Mouse (Mus musculus) C2C12 (cell line): ENCODE data around the gene Cd47. TPM values are rescaled to one million over a fixed set of nuclear protein-coding genes. Genes with fewer than 3 reads are reported as not detected.

Source experiments
- H3K27me3 ChIP-seq: one replicate; pipeline ENCODE4 v1.6.1; 2011; ENCODE audit not compliant: control insufficient read depth, insufficient read depth, insufficient read length
- H3K36me3 ChIP-seq: one replicate; pipeline ENCODE4 v1.6.1; 2011; ENCODE audit not compliant: control insufficient read depth, insufficient read depth
- H3K4me3 ChIP-seq: one replicate; pipeline ENCODE4 v1.5.1; 2011; ENCODE audit warnings: mild to moderate bottlenecking, control low read depth; ENCODE audit not compliant: poor library complexity, insufficient read depth, severe bottlenecking
- H3K79me2 ChIP-seq: one replicate; pipeline ENCODE4 v1.6.1; 2011; ENCODE audit not compliant: control insufficient read depth, insufficient read depth
- H3K79me3 ChIP-seq: one replicate; pipeline ENCODE4 v1.6.1; 2011; ENCODE audit warnings: low read depth, control low read depth
- H3ac ChIP-seq: one replicate; pipeline ENCODE3; 2011; ENCODE audit warnings: low read depth; ENCODE audit not compliant: control insufficient read depth, insufficient read length
- CEBPB ChIP-seq: IDR thresholded peaks from one replicate; pipeline ENCODE4 v1.6.1; 2011; ENCODE audit warnings: low read depth, mild to moderate bottlenecking, control low read depth, moderate library complexity
- CTCF ChIP-seq: IDR thresholded peaks from one replicate; pipeline ENCODE4 v1.5.1; 2011; ENCODE audit not compliant: control insufficient read depth, insufficient read depth, insufficient read length
- FOSL1 ChIP-seq: IDR thresholded peaks from one replicate; pipeline ENCODE4 v1.8.0; 2011; ENCODE audit warnings: mild to moderate bottlenecking, low read length; ENCODE audit not compliant: poor library complexity, insufficient read depth, severe bottlenecking
- MAX ChIP-seq: IDR thresholded peaks from one replicate; pipeline ENCODE4 v1.6.1; 2011; ENCODE audit warnings: mild to moderate bottlenecking, control low read depth
- MYOD1 ChIP-seq: IDR thresholded peaks from one replicate; pipeline ENCODE4 v1.6.1; 2011; ENCODE audit warnings: low read depth; ENCODE audit not compliant: control insufficient read depth, insufficient read length
- MYOG ChIP-seq: IDR thresholded peaks from one replicate; pipeline ENCODE4 v1.6.1; 2011; ENCODE audit not compliant: control insufficient read depth, insufficient read length; ENCODE audit errors: extremely low read depth
- USF1 ChIP-seq: IDR thresholded peaks from one replicate; pipeline ENCODE4 v1.6.1; 2011; ENCODE audit warnings: low read depth, mild to moderate bottlenecking, control low read depth, moderate library complexity
- polyA plus RNA-seq: library from polyadenylated mRNA; unstranded; fragments of >200 nt; fragmentation: generic; extraction: Trizol; gene quantifications from one replicate; pipeline ENCODE4 v1.2.1, GENCODE M21; 2012; ENCODE audit warnings: missing spikeins

Cd47 gene
- polyA plus RNA-seq, 1 experiment: 76.0 TPM

DNA sequence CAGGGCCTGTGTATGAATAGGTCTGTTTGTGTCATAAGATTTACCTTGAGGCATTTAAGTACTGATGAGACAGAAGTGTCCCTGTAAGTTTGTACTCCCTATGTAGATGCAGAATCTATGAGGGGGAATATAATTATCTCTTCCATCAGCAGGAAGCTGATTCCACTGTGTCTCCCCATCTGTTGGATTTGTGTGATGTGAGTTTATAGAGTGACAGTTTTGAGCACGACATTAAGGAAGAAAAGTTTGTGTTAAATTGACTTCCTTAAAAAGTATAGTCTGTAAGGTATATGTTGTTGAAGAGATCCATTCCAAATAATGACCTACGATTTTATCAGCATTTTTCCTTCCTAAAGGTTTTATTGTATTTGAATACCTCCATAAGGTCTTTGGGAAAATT lies 106.6 kb downstream of the Cd47 start:
- Histone ChIP-seq H3K79me2 (no peaks in the 10 kb centered on the region), H3K79me3 (peaks cover 3% of the 10 kb centered on the region), H3K36me3 (peaks cover 69% of the 10 kb centered on the region), H3K27me3 (no peaks in the 10 kb centered on the region), H3K4me3 (no peak overlapping the region), H3ac (no peak overlapping the region)
- TF ChIP-seq MYOG: no peak
- no peak for TF ChIP-seq MAX
- no peak for TF ChIP-seq USF1
- no peak for TF ChIP-seq CTCF
- no peak for TF ChIP-seq MYOD1
- TF ChIP-seq FOSL1: no peak
- TF ChIP-seq CEBPB: no peak

DNA sequence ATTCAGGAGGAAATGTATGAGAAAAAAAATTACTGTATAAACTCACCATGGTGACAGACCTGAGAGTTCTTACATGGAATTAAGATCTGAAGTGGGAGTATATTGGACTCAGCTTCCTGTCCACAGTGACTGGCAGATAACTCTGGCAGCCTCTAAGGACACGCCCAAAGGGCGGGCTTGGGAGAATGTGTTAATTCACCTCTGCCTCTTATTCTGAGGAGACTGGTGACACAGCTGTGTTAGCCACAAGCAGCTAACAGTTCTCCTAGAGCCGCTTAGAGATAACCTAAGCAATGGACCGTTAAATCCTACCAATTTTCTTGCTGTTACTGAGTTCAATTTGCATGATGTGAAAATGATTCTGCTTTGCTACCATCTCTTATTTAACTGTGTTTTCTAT lies 107.0 kb downstream of the Cd47 start:
- Histone ChIP-seq H3K79me2 (no peaks in the 10 kb centered on the region), H3K79me3 (peaks cover 3% of the 10 kb centered on the region), H3K27me3 (no peaks in the 10 kb centered on the region), H3ac (no peak overlapping the region), H3K4me3 (no peak overlapping the region), H3K36me3 (peaks cover 68% of the 10 kb centered on the region)
- TF ChIP-seq CEBPB (no peak), MYOD1 (no peak), CTCF (no peak), MAX (no peak), FOSL1 (no peak), MYOG (no peak), USF1 (no peak)

DNA sequence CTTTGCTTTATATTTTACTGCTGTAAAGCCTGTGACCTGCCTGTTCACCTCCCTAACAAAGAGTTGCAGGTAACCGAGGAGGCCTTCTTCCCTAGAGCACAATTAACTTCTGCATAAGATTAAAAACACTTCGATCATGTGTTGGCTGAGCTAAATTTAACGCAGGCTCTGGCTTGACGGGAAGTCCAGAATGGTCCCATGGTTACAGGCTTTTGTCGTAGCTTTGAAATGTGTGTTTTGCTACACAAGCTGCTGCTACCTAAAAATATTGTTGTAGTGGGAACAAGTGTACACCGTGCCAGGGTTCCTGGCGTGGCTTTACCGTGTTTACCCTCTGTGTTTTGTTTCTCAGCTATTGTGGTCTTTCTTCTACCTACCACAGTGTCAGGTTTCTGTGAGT lies 109.2 kb downstream of the Cd47 start:
- no peak for TF ChIP-seq FOSL1
- no peak for TF ChIP-seq MAX
- no peak for TF ChIP-seq MYOG
- TF ChIP-seq MYOD1: no peak
- no peak for TF ChIP-seq USF1
- no peak for TF ChIP-seq CEBPB
- no peak for TF ChIP-seq CTCF
- H3K4me3 ChIP-seq: no peak overlapping the region
- no peak overlapping the region for H3ac ChIP-seq
- H3K79me2 ChIP-seq: no peaks in the 10 kb centered on the region
- H3K27me3 ChIP-seq: no peaks in the 10 kb centered on the region
- H3K79me3 ChIP-seq: peaks cover 3% of the 10 kb centered on the region
- H3K36me3 ChIP-seq: peaks cover 65% of the 10 kb centered on the region

DNA sequence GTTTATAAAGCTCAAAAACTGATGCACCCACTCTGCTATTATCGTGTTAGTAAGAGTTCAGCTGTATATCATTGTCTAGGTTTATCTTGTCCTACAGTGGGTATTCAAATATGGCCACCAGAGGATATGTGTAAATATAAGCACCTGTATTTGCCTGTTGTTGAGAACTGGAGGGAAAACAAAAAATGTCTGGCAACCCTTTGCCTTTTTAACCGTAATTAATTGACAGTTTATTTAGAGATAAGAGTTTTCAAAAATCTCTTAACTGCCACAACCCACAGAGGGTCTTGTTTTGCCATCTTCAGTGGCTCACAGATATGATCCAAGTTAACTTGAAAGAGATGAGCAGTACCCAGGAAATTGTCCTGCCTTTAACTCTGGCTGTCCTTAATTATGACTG lies 113.8 kb downstream of the Cd47 start:
- Histone ChIP-seq H3ac (no peak overlapping the region), H3K79me3 (no peaks in the 10 kb centered on the region), H3K4me3 (no peak overlapping the region), H3K27me3 (no peaks in the 10 kb centered on the region), H3K36me3 (peaks cover 26% of the 10 kb centered on the region), H3K79me2 (no peaks in the 10 kb centered on the region)
- no peak for TF ChIP-seq FOSL1
- no peak for TF ChIP-seq MYOD1
- no peak for TF ChIP-seq MAX
- no peak for TF ChIP-seq CTCF
- no peak for TF ChIP-seq USF1
- no peak for TF ChIP-seq MYOG
- no peak for TF ChIP-seq CEBPB

DNA sequence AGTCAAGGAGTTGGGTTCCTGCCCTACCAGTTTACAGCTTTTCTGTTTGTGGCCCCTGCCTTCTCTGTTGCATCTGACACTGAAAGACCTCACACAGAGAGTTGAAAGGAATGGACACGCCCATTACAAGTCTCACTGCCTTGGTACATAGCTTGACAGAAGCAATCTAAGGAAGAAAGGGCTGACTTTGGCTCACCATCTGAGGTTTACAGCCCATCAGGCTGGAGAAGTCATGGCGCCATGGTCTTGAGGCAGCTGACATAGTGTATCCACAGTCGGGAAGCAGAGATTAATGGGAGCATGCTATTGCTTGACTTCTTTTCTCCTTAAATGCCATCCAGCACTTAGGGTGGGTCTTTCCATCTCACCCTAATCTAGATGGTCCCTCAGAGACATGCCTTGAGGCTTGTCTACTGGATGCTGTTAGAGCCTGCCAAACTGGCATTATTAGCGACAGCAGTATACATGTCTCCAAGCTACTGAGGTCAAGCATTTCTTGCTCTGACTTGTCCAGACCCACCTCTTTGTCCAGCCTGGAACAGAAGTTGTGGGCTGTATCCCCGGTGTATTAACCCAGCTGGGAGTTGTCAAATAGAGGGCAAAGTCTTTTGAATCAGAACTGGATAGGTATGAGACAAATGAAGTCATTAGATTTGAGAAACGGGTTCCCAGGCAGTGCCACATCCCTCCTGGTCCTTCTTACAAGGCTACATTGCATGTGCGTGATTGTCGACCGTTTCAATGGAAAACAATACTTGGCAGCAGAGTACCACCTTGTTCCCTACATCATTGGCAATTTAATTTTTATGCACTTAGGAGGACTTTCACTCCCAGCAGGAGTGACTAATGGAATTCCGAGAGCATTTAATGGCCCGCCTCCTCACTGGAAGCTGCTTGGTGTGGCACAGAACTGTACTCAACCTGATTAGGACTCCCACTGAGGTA lies 115.5 kb downstream of the Cd47 start:
- Histone ChIP-seq H3K4me3 (no peak overlapping the region), H3K36me3 (peaks cover 14% of the 10 kb centered on the region), H3ac (no peak overlapping the region), H3K27me3 (no peaks in the 10 kb centered on the region), H3K79me3 (no peaks in the 10 kb centered on the region), H3K79me2 (no peaks in the 10 kb centered on the region)
- TF ChIP-seq CTCF (no peak), MYOG (no peak), CEBPB (no peak), MAX (no peak), MYOD1 (no peak), FOSL1 (no peak), USF1 (no peak)

DNA sequence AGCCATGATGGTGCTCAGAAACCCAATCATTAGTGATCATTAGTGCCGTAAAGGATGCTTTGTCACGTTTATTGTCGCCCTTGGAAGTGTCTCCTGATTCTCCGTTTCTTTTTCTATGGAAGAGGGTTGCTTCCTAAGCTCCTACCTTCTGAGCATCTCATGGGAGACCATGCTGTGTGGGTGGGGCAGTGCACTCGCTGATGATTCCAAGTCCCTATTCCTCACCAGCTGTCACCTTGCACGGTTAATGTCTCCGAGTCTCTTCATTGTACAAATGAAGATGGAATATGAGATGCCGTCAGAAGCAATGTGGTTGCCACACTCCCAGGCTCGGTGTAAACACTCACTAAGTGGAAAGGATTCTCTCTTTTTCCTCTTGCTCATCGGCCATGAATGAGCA lies 119.9 kb downstream of the Cd47 start:
- H3K79me2 ChIP-seq: no peaks in the 10 kb centered on the region
- H3K36me3 ChIP-seq: no peaks in the 10 kb centered on the region
- H3K4me3 ChIP-seq: no peak overlapping the region
- TF ChIP-seq CTCF (no peak), MAX (no peak), MYOD1 (no peak), USF1 (no peak), CEBPB (no peak), FOSL1 (no peak), MYOG (no peak)
- no peaks in the 10 kb centered on the region for H3K27me3 ChIP-seq
- no peak overlapping the region for H3ac ChIP-seq
- H3K79me3 ChIP-seq: no peaks in the 10 kb centered on the region
